Mouse (Mus musculus) neural tube, embryonic 14.5 days (tissue): ENCODE data around the gene Irf6. TPM values are rescaled to one million over a fixed set of nuclear protein-coding genes. Genes with fewer than 3 reads are reported as not detected.

Experiments
- ATAC-seq: fragments of 200-750 bp; cut with Nextera tagmentation; 2 replicates; pipeline ENCODE4 v1.8.0; 2017; ENCODE audit warnings: low read depth, mild to moderate bottlenecking, moderate TSS enrichment, moderate library complexity
- H3K27ac ChIP-seq: fragments of 300-500 bp; sonication (generic); 2 replicates; pipeline ENCODE4 v1.5.1; 2014; ENCODE audit warnings: low read depth, mild to moderate bottlenecking, control low read depth, low read length, moderate library complexity, mixed read lengths
- H3K27me3 ChIP-seq: fragments of 300-500 bp; sonication (generic); 2 replicates; pipeline ENCODE4 v1.6.1; 2014; ENCODE audit warnings: low read length; ENCODE audit not compliant: control insufficient read depth, insufficient read depth
- H3K36me3 ChIP-seq: fragments of 300-500 bp; sonication (generic); 2 replicates; pipeline ENCODE4 v1.6.1; 2014; ENCODE audit warnings: low read length, mixed read lengths; ENCODE audit not compliant: control insufficient read depth, insufficient read depth
- H3K4me1 ChIP-seq: fragments of 300-500 bp; sonication (generic); 2 replicates; pipeline ENCODE4 v1.6.1; 2014; ENCODE audit warnings: low read length; ENCODE audit not compliant: control insufficient read depth, insufficient read depth
- H3K4me2 ChIP-seq: fragments of 300-500 bp; sonication (generic); 2 replicates; pipeline ENCODE4 v1.6.1; 2014; ENCODE audit warnings: mild to moderate bottlenecking, low read depth, low read length, control low read depth
- H3K4me3 ChIP-seq: fragments of 300-500 bp; sonication (generic); 2 replicates; pipeline ENCODE4 v1.5.1; 2014; ENCODE audit warnings: low read depth, low read length, control low read depth, mixed read lengths
- H3K9ac ChIP-seq: fragments of 300-500 bp; sonication (generic); replicated peaks from 2 replicates; pipeline ENCODE4 v1.6.1; 2014; ENCODE audit warnings: low read depth, mild to moderate bottlenecking, control low read depth, low read length, mixed read lengths
- H3K9me3 ChIP-seq: fragments of 300-500 bp; sonication (generic); 2 replicates; pipeline ENCODE4 v1.6.1; 2016; ENCODE audit warnings: low read length; ENCODE audit not compliant: control insufficient read depth
- WGBS: fragments of 180-500 bp; shearing (Covaris S2); extraction: QIAGEN DNeasy Blood & Tissue Kit; methylation state at CpG from one replicate; pipeline ENCODE4 v1.1.7; 2014; 5-methylcytosine and 5-hydroxymethylcytosine counted together
- polyA plus RNA-seq: library from polyadenylated mRNA; unstranded; fragments of >200 nt; fragmentation: Nextera tagmentation; extraction: Ambion mirVana; gene quantifications from 2 replicates; pipeline ENCODE4 v1.2.1, GENCODE M21; 2014

The Irf6 gene
- polyA plus RNA-seq, 1 experiment from 2014 or later, result 0.80 TPM

DNA sequence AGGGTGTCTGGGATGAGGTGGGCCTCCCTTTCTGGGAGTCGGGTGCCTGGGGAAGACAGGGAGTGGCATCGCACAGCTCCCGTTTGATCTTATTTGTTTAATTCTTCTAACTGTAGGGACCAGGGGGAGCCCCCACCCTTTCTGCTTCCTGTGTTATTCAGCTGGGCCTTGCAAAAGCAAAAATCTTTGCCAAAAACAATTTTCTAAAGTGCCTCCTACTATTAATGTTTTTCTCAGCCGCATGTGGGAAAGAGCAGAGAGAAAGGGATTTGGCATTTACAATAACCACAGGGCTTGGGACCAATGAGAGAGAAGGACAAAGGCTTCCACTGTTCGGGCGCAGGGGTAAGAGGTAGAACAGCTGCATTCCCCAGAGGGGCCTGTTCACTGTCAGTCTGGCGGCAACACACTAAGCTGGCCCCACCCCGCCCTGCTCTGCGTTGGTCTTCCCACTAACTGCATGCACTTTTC is 36.3 kb downstream of the Irf6 start:
- 33% methylated on average over 9 of the region's 9 CpGs for WGBS
- Histone ChIP-seq H3K4me1 (peaks cover 4% of the 10 kb centered on the region; the same call in 1 of the 2 replicates), H3K27me3 (no peaks in the 10 kb centered on the region), H3K36me3 (no peaks in the 10 kb centered on the region), H3K9ac (no peak overlapping the region), H3K4me3 (no peak overlapping the region), H3K4me2 (no peak overlapping the region), H3K27ac (no peak overlapping the region; the same call in 1 of the 2 replicates), H3K9me3 (no peaks in the 10 kb centered on the region)
- ATAC-seq, result peak; percentile 69; the same call in 1 of the 2 replicates

DNA sequence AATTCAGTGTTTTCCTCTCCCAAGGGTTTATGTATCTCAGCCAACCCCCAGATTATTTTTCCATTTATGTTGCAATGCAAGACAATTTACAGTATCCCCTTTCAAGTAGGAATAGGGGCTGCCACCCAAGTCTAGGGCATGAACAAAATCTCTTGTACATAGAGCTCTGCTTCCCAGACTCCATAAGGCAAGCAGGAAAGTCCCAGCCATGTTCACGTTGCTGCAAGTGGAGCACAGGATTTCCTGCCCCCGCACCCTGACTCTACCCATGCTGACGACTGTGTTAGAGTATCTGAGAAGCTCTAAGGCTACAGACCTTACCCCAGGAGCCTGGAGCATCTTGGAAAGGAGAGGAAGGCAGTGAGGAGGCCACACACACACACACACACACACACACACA is 36.9 kb downstream of the Irf6 start:
- H3K4me2 ChIP-seq, result no peak overlapping the region
- no peaks in the 10 kb centered on the region for H3K27me3 ChIP-seq
- no peaks in the 10 kb centered on the region for H3K9me3 ChIP-seq
- no peak overlapping the region for H3K4me3 ChIP-seq
- H3K9ac ChIP-seq, result no peak overlapping the region
- ATAC-seq, result no peak
- WGBS, result 64% methylated on average over 3 of the region's 3 CpGs
- peaks cover 4% of the 10 kb centered on the region; the same call in 1 of the 2 replicates for H3K4me1 ChIP-seq
- no peaks in the 10 kb centered on the region for H3K36me3 ChIP-seq
- no peak overlapping the region for H3K27ac ChIP-seq

DNA sequence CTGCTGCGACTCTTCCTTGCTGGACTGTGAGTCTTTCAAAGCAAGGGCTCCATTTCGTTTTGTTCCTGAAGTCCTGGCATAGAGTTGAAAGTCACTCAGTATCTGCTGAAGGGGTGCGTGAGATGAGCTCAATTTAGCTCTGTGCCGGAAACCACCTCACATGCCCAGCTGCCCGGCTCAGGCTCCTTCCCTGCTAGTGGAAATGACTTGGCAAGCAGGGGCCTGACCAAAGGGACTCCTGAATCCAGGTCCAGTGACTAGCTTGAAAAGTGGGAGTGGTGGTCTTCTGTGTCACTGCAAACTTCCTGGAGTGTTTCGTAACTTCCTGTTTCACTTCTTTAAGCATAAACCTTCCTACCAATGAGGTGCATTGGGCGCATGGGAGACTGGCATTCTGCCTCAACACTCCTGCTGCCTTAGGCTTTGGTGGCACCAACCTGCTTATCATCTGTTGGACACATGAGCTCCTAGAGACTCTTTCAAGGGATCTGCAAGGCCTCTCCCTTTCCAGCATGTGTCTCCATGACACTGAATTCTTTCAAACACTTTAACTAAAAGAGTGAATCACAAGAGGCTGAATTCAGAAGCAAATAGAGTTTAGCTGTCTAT is 38.9 kb downstream of the Irf6 start:
- H3K9ac ChIP-seq, result no peak overlapping the region
- H3K4me3 ChIP-seq, result no peak overlapping the region
- H3K4me2 ChIP-seq, result no peak overlapping the region
- H3K9me3 ChIP-seq, result no peaks in the 10 kb centered on the region
- H3K27me3 ChIP-seq, result no peaks in the 10 kb centered on the region
- no peak for ATAC-seq
- H3K36me3 ChIP-seq, result no peaks in the 10 kb centered on the region
- no peak overlapping the region for H3K27ac ChIP-seq
- H3K4me1 ChIP-seq, result peaks cover 4% of the 10 kb centered on the region; the same call in 1 of the 2 replicates
- WGBS, result 88% methylated on average over 7 of the region's 7 CpGs

DNA sequence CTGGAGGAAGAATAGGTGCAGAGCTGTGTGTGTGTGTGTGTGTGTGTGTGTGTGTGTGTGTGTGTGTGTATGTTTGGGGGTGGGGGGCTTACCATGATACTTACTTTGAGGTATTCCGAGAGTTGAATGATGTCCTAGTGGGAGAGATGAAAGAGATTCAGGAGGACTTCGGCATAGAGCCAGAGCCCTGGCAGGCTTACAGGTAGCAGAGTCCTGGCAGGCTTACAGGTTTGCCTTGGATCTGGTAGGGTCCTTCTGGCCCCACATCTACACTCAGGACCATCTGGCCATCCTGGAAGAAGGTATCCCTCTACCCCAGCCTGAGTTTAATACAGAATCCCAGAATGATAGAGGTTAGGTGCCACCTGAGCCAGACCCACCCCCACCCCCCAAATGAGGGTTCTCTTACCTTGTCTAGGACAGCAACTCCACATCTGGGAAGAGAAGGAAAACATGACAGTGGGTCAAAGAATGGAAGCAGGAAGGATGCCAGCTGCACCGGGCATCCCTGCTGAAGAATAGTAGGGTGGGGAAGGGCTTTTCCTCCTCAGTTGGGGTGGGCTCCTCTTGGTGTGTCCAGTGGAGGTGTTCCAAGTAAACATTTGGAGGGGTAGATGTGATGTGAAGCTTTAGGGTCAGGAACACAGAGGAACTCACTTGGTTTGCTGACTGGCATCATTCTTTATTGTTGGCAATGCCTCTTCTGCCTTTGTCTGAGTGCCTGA is 41.7 kb downstream of the Irf6 start:
- 93% methylated on average over 3 of the region's 3 CpGs for WGBS
- no peak overlapping the region for H3K4me2 ChIP-seq
- no peak overlapping the region for H3K27ac ChIP-seq
- ATAC-seq, result no peak
- no peaks in the 10 kb centered on the region for H3K27me3 ChIP-seq
- no peak overlapping the region for H3K9ac ChIP-seq
- H3K4me3 ChIP-seq, result no peak overlapping the region
- H3K36me3 ChIP-seq, result no peaks in the 10 kb centered on the region
- peaks cover under 1% of the 10 kb centered on the region; the same call in 1 of the 2 replicates for H3K4me1 ChIP-seq
- H3K9me3 ChIP-seq, result no peaks in the 10 kb centered on the region

DNA sequence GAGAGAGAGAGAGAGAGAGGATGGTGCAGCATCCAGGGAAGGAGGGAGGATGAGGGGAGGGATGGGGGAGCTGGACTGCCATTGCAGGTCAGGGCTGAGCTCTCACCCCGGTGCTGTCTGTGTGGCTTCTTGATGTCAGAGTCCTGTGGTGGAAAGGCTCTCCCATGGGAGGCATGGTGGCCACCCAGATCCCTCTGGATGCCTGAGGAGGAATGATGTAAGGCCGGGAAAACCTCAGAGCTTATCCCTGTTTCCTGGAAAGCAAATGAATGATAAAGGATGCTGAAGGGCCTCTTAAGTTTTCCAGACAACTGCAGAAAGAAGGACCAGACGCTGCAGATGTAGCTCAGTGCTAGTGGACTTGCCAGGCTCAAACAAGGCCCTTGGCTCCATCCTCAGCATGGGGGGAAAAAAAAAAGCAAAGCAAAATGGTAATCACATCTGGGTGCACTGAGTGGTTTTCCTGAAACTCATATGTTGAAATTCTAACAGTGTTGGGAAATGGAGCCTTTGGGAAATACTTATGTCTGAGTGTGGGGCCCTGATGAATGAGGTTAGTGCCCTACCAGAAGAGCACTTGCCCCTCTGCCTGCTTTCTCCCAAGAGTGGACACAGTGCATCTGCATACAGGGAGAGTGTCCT is 42.4 kb downstream of the Irf6 start:
- Histone ChIP-seq H3K4me3 (no peak overlapping the region), H3K36me3 (no peaks in the 10 kb centered on the region), H3K4me2 (no peak overlapping the region), H3K27me3 (no peaks in the 10 kb centered on the region), H3K9me3 (no peaks in the 10 kb centered on the region), H3K4me1 (no peaks in the 10 kb centered on the region), H3K27ac (no peak overlapping the region), H3K9ac (no peak overlapping the region)
- no peak for ATAC-seq
- 76% methylated on average over 3 of the region's 3 CpGs for WGBS

DNA sequence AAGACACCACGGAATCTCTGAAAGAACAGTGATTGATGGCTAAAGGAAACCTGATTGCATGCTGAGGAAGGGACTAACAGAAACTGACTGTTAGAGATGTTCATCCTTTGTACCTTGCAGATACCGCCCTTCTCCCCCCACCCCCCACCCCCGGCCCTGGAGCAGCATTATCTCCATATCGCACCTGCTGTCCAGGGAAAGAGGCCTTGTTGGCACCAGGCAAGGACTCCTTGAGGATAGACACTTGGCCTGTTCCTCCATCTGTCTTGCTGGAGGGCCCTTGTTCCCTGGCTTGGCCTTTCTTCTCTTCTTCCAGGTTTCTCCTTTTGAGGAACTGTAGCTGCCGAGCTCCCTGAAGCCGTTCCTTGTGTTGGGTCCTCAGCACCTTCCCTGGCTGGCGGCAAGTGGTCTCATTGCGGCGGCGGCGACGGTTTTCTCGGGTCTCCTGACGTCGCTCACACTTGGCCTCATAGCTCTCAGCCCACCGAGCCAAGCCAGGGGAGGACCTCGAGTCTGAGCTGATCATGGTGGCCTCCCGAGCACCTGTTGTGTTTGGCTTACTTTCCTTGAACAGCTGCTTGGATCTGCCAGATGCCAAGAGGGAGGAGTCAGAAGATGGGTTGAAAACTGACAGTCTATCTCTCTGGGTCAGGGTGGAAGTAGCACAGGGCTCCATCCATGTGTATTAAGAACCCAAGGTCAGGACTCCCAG is 44.7 kb downstream of the Irf6 start:
- H3K36me3 ChIP-seq, result no peaks in the 10 kb centered on the region
- 86% methylated on average over 18 of the region's 18 CpGs for WGBS
- no peaks in the 10 kb centered on the region for H3K4me1 ChIP-seq
- no peaks in the 10 kb centered on the region for H3K27me3 ChIP-seq
- H3K4me2 ChIP-seq, result no peak overlapping the region
- no peaks in the 10 kb centered on the region for H3K9me3 ChIP-seq
- no peak overlapping the region for H3K4me3 ChIP-seq
- no peak overlapping the region for H3K9ac ChIP-seq
- no peak overlapping the region for H3K27ac ChIP-seq
- ATAC-seq, result no peak

DNA sequence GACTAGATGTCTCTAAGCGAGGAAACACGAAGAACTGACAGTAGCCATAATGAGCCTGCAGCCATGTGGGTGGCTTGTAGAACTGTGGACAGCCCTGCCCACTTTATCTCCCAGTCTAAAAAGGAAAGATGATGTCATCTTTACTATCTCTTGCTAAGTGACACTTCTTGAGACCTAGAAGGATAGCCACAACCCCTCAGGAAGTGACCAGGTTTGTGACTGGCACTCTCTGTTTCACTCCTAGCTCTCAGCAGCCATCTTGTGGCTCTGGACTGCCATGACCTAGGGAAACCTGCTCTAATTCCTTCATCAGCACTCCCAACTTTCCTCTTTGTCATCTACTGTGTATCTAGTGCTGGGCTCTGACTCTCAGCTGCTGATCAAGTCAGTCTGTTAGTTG is 45.4 kb downstream of the Irf6 start:
- H3K9ac ChIP-seq, result no peak overlapping the region
- no peaks in the 10 kb centered on the region for H3K9me3 ChIP-seq
- 85% methylated on average over 2 of the region's 2 CpGs for WGBS
- H3K36me3 ChIP-seq, result no peaks in the 10 kb centered on the region
- H3K4me3 ChIP-seq, result no peak overlapping the region
- H3K27ac ChIP-seq, result no peak overlapping the region
- H3K27me3 ChIP-seq, result no peaks in the 10 kb centered on the region
- no peak for ATAC-seq
- H3K4me2 ChIP-seq, result no peak overlapping the region
- H3K4me1 ChIP-seq, result no peaks in the 10 kb centered on the region

DNA sequence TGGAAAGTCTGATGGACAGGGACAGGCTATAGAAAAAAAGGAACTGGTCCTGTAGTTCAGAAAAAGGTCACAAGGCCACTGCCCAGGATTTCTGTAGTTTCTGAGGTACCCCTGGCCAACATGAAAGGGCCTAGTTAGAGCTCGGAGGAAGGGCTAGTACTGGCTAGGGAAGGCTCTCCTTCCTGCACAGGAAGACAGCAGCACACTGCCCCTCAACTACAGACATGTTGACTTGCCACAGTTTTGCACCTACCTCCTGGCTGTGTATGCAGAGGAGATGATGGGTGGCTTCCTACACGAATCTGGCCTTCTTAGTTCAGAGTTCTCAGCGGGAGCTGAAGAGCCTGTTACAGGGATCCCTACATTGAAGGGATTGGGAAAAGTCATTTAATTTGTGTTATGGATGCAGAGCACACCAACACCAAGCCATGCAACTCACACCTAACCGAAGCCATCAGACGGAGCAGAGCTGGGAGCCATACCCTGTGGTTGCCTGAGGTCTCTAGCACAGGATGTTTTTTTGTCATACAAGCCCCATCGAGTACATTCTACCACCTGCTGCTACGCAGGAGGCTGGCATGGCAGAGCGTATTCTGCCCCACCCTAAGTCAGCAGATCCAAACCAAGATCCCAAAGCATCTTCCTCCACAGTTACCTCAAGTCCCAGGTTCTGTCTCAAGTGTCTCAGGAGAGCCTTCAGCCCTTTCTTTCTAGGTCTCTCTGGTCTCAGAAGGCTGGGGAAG is 47.9 kb downstream of the Irf6 start:
- no peak for ATAC-seq
- 79% methylated on average over 8 of the region's 8 CpGs for WGBS
- H3K36me3 ChIP-seq, result no peaks in the 10 kb centered on the region
- H3K4me1 ChIP-seq, result no peaks in the 10 kb centered on the region
- no peak overlapping the region for H3K9ac ChIP-seq
- H3K4me3 ChIP-seq, result no peak overlapping the region
- no peaks in the 10 kb centered on the region for H3K9me3 ChIP-seq
- no peaks in the 10 kb centered on the region for H3K27me3 ChIP-seq
- H3K4me2 ChIP-seq, result no peak overlapping the region
- H3K27ac ChIP-seq, result no peak overlapping the region
